31 mouse cellular contexts compared by ENCODE assay signal in genomic region chr1:57120678-57121077, GRCm38 (mm10).
DNase-seq lines count a peak whose midpoint lies in the region; ATAC-seq and TF ChIP-seq lines count a peak whose summit lies in the region.
"Had no signal": no experiment of that assay in that cellular context is flagged by ENCODE, and none has a peak within 500 bp of the region (broad histone marks: within the 10 kb centered on the region; RNA-seq: fewer than 3 reads in every experiment).

No protein-coding gene starts in this region.

- no peaks in the 10 kb centered on the region for H3K27me3 ChIP-seq in hindbrain, postnatal 0 days (ENCODE audit: insufficient read depth, low read length)
- H3K27me3 ChIP-seq in hindbrain, embryonic 16.5 days (replicated peaks; ENCODE audit: control insufficient read depth, insufficient read depth, low read length), result no peaks in the 10 kb centered on the region
- H3K27me3 ChIP-seq in embryonic facial prominence, embryonic 14.5 days (replicated peaks; ENCODE audit: control insufficient read depth, insufficient read depth, low read length), result no peaks in the 10 kb centered on the region
- H3K27me3 ChIP-seq: CH12.LX; embryonic facial prominence, embryonic 12.5 days; forebrain, embryonic 13.5 days; heart, embryonic 12.5 days; heart, embryonic 15.5 days; hindbrain, embryonic 13.5 days had no signal

- DNase-seq in cerebellum, postnatal 14 days, result peak; percentile 5 to 6
- DNase-seq in cerebellum, postnatal 25 days, result no peak
- DNase-seq in hindbrain, postnatal 0 days (ENCODE audit: low spot score), result no peak
- DNase-seq in adipocyte (ENCODE audit: low spot score), result peak; percentile 10
- DNase-seq in embryonic facial prominence, embryonic 14.5 days (ENCODE audit: low spot score), result peak; percentile 28
- no peak for DNase-seq in left cerebral cortex, postnatal 14 days (ENCODE audit: low spot score in 2 of 2)
- DNase-seq: adrenal gland, adult 8-10 months; adrenal gland, postnatal 25 days; B cell, adult 2 months; cerebellum, adult 11 months; cerebellum, adult 2 months; cerebellum, postnatal 36 days; embryo, embryonic 11 days; gastrocnemius, postnatal 25 days; heart, adult 18-20 months; heart, postnatal 10 days; heart, postnatal 36 days; kidney, adult 2 months had no signal

- no peak overlapping the region for H3K4me2 ChIP-seq in hindbrain, postnatal 0 days (ENCODE audit: low read depth, low read length)
- H3K4me2 ChIP-seq in hindbrain, embryonic 16.5 days (ENCODE audit: low read length), result no peak overlapping the region
- no peak overlapping the region for H3K4me2 ChIP-seq in embryonic facial prominence, embryonic 14.5 days (ENCODE audit: low read depth, low read length)
- H3K4me2 ChIP-seq: embryonic facial prominence, embryonic 12.5 days; forebrain, embryonic 13.5 days; heart, embryonic 12.5 days; heart, embryonic 15.5 days; hindbrain, embryonic 13.5 days had no signal

- H3K4me1 ChIP-seq in hindbrain, postnatal 0 days (ENCODE audit: insufficient read depth, low read length), result no peaks in the 10 kb centered on the region
- no peaks in the 10 kb centered on the region for H3K4me1 ChIP-seq in hindbrain, embryonic 16.5 days (ENCODE audit: control insufficient read depth, insufficient read depth, low read depth, low read length)
- peaks cover 7% of the 10 kb centered on the region; the same call in 1 of the 2 replicates for H3K4me1 ChIP-seq in embryonic facial prominence, embryonic 14.5 days (ENCODE audit: control insufficient read depth, insufficient read depth, low read length)
- H3K4me1 ChIP-seq: forebrain, embryonic 10.5 days; forebrain, embryonic 13.5 days; heart, embryonic 12.5 days; heart, embryonic 15.5 days; hindbrain, embryonic 10.5 days; hindbrain, embryonic 13.5 days had no signal

- H3K9ac ChIP-seq in hindbrain, postnatal 0 days (replicated peaks; ENCODE audit: low read length), result no peak overlapping the region
- H3K9ac ChIP-seq in hindbrain, embryonic 16.5 days (ENCODE audit: low read depth, low read length), result no peak overlapping the region
- H3K9ac ChIP-seq in embryonic facial prominence, embryonic 14.5 days (ENCODE audit: low read depth, low read length), result no peak overlapping the region
- H3K9ac ChIP-seq: embryonic facial prominence, embryonic 12.5 days; forebrain, embryonic 13.5 days; heart, embryonic 12.5 days; heart, embryonic 15.5 days; hindbrain, embryonic 13.5 days had no signal

- no peak for TF ChIP-seq CTCF in hindbrain, postnatal 0 days (IDR thresholded peaks at IDR 0.05; ENCODE audit: low read depth)

- peak; percentile 59; the same call in 1 of the 2 replicates for ATAC-seq in hindbrain, postnatal 0 days
- no peak for ATAC-seq in hindbrain, embryonic 16.5 days
- no peak for ATAC-seq in embryonic facial prominence, embryonic 14.5 days (ENCODE audit: low read depth)
- ATAC-seq: forebrain, embryonic 13.5 days; intestine, postnatal 0 days; Patski had no signal

- WGBS in hindbrain, postnatal 0 days, result 67% methylated on average over 2 of the region's 2 CpGs
- 73% methylated on average over 2 of the region's 2 CpGs for WGBS in hindbrain, embryonic 16.5 days
- 48% methylated on average over 2 of the region's 2 CpGs for WGBS in embryonic facial prominence, embryonic 14.5 days

- H3K36me3 ChIP-seq in hindbrain, postnatal 0 days (ENCODE audit: insufficient read depth, low read length), result no peaks in the 10 kb centered on the region
- H3K36me3 ChIP-seq in hindbrain, embryonic 16.5 days (ENCODE audit: control insufficient read depth, insufficient read depth, low read length), result no peaks in the 10 kb centered on the region
- H3K36me3 ChIP-seq in embryonic facial prominence, embryonic 14.5 days (ENCODE audit: control insufficient read depth, insufficient read depth, low read length), result no peaks in the 10 kb centered on the region
- H3K36me3 ChIP-seq: embryonic facial prominence, embryonic 12.5 days; forebrain, embryonic 10.5 days; G1E; heart, embryonic 12.5 days; heart, embryonic 15.5 days; hindbrain, embryonic 10.5 days; hindbrain, embryonic 13.5 days had no signal

- H3K4me3 ChIP-seq in hindbrain, postnatal 0 days (ENCODE audit: low read length), result no peak overlapping the region
- no peak overlapping the region for H3K4me3 ChIP-seq in hindbrain, embryonic 16.5 days (ENCODE audit: low read length)
- no peak overlapping the region for H3K4me3 ChIP-seq in embryonic facial prominence, embryonic 14.5 days (ENCODE audit: low read depth, low read length)
- H3K4me3 ChIP-seq: embryonic facial prominence, embryonic 12.5 days; erythroblast, embryonic 14.5 days; forebrain, embryonic 10.5 days; forebrain, embryonic 13.5 days; heart, embryonic 12.5 days; heart, embryonic 15.5 days; hindbrain, embryonic 10.5 days; hindbrain, embryonic 13.5 days had no signal

- H3K9me3 ChIP-seq in hindbrain, postnatal 0 days (ENCODE audit: low read length), result no peaks in the 10 kb centered on the region
- H3K9me3 ChIP-seq in hindbrain, embryonic 16.5 days (ENCODE audit: control insufficient read depth, low read length), result no peaks in the 10 kb centered on the region
- H3K9me3 ChIP-seq in embryonic facial prominence, embryonic 14.5 days (ENCODE audit: control insufficient read depth, low read length), result no peaks in the 10 kb centered on the region
- H3K9me3 ChIP-seq: embryonic facial prominence, embryonic 12.5 days; forebrain, embryonic 10.5 days; forebrain, embryonic 13.5 days; heart, embryonic 12.5 days; heart, embryonic 15.5 days; hindbrain, embryonic 10.5 days; hindbrain, embryonic 13.5 days had no signal

- intact Hi-C loops in left cerebral cortex, postnatal 14 days (cut with DNase I), result no loop called here

- no peak overlapping the region for H3K27ac ChIP-seq in hindbrain, postnatal 0 days
- H3K27ac ChIP-seq in hindbrain, embryonic 16.5 days (ENCODE audit: low read depth, low read length), result no peak overlapping the region
- H3K27ac ChIP-seq in embryonic facial prominence, embryonic 14.5 days (replicated peaks; ENCODE audit: low read depth, low read length), result no peak overlapping the region
- H3K27ac ChIP-seq: embryonic facial prominence, embryonic 12.5 days; forebrain, embryonic 10.5 days; forebrain, embryonic 13.5 days; heart, embryonic 15.5 days; hindbrain, embryonic 10.5 days; hindbrain, embryonic 13.5 days had no signal

Comparison
In these comparisons a context has a peak if more than half of its experiments do, and no peak if none do; other contexts are left out.
1. DNase-seq: peak in cerebellum, postnatal 14 days (2 of 2), adipocyte (single experiment) and embryonic facial prominence, embryonic 14.5 days (single experiment); none in cerebellum, postnatal 25 days (0 of 2), hindbrain, postnatal 0 days (single experiment) and left cerebral cortex, postnatal 14 days (0 of 2).